Mouse (Mus musculus) testis, postnatal 14 days (tissue): Measurements from ENCODE around the gene Tfdp2.

Source experiments
- DNase-seq: peaks from one replicate; pipeline ENCODE4 v3.0.0; 2021; ENCODE audit warnings: low spot score

Gene Tfdp2

GRCm38 (mm10) chr9:96369654-96370384, 173.7 kb downstream of the Tfdp2 start:
- no peak for DNase-seq

GRCm38 (mm10) chr9:96371075-96371474, 175.0 kb downstream of the Tfdp2 start:
- no peak for DNase-seq
